Mouse (Mus musculus) liver, postnatal 0 days (tissue): ENCODE data around the gene Uvrag. TPM values are rescaled to one million over a fixed set of nuclear protein-coding genes. Genes with fewer than 3 reads are reported as not detected.
A peak's percentile ranks its signal among the peaks of the same experiment; 100 is the strongest.

Experiments
- ATAC-seq: fragments of 200-750 bp; cut with Nextera tagmentation; 2 replicates; pipeline ENCODE4 v1.8.0; 2017; ENCODE audit warnings: mild to moderate bottlenecking, moderate library complexity
- DNase-seq: peaks from one replicate; pipeline ENCODE4 v3.0.0-alpha.2; 2016
- H3K27ac ChIP-seq: fragments of 300-500 bp; sonication (generic); 2 replicates; pipeline ENCODE4 v1.5.1; 2014; ENCODE audit warnings: antibody characterized with exemption, moderate library complexity, mild to moderate bottlenecking, low read depth
- H3K27me3 ChIP-seq: fragments of 300-500 bp; sonication (generic); 2 replicates; pipeline ENCODE4 v1.6.1; 2014; ENCODE audit warnings: low read length, control low read depth, mixed read lengths; ENCODE audit not compliant: insufficient read depth
- H3K36me3 ChIP-seq: fragments of 300-500 bp; sonication (generic); replicated peaks from 2 replicates; pipeline ENCODE4 v1.6.1; 2014; ENCODE audit warnings: mild to moderate bottlenecking, control low read depth, low read length, moderate library complexity, mixed read lengths; ENCODE audit not compliant: insufficient read depth
- H3K4me1 ChIP-seq: fragments of 300-500 bp; sonication (generic); 2 replicates; pipeline ENCODE4 v1.6.1; 2014; ENCODE audit warnings: antibody characterized with exemption, mild to moderate bottlenecking, control low read depth; ENCODE audit not compliant: insufficient read depth
- H3K4me2 ChIP-seq: fragments of 300-500 bp; sonication (generic); 2 replicates; pipeline ENCODE4 v1.6.1; 2014; ENCODE audit warnings: low read depth, mild to moderate bottlenecking, low read length, moderate library complexity, mixed read lengths
- H3K4me3 ChIP-seq: fragments of 300-500 bp; sonication (generic); 2 replicates; pipeline ENCODE4 v1.5.1; 2014; ENCODE audit warnings: low read depth, low read length
- H3K9ac ChIP-seq: fragments of 300-500 bp; sonication (generic); replicated peaks from 2 replicates; pipeline ENCODE4 v1.6.1; 2014; ENCODE audit warnings: mild to moderate bottlenecking, moderate library complexity
- H3K9me3 ChIP-seq: fragments of 300-500 bp; sonication (generic); 2 replicates; pipeline ENCODE4 v1.6.1; 2016; ENCODE audit warnings: mild to moderate bottlenecking, control low read depth, low read length, mixed read lengths
- CTCF ChIP-seq: sonication (generic); IDR thresholded peaks from 2 replicates; pipeline ENCODE4 v1.5.1; 2016; ENCODE audit warnings: antibody characterized with exemption, low read depth
- EP300 ChIP-seq: IDR thresholded peaks from 2 replicates; pipeline ENCODE4 v1.6.1; 2016; ENCODE audit warnings: antibody characterized with exemption, low read depth, mild to moderate bottlenecking
- WGBS: fragments of 180-500 bp; shearing (Covaris S2); extraction: QIAGEN DNeasy Blood & Tissue Kit; methylation state at CpG from one replicate; pipeline ENCODE4 v1.1.7; 2014; ENCODE audit not compliant: insufficient replicate concordance; 5-methylcytosine and 5-hydroxymethylcytosine counted together
- polyA plus RNA-seq: library from polyadenylated mRNA; unstranded; fragments of >200 nt; fragmentation: Nextera tagmentation; extraction: Ambion mirVana; gene quantifications from 2 replicates; pipeline ENCODE4 v1.2.1, GENCODE M21; 2015

The Uvrag gene
- polyA plus RNA-seq, 1 experiment from 2014 or later = 11.9 TPM

DNA sequence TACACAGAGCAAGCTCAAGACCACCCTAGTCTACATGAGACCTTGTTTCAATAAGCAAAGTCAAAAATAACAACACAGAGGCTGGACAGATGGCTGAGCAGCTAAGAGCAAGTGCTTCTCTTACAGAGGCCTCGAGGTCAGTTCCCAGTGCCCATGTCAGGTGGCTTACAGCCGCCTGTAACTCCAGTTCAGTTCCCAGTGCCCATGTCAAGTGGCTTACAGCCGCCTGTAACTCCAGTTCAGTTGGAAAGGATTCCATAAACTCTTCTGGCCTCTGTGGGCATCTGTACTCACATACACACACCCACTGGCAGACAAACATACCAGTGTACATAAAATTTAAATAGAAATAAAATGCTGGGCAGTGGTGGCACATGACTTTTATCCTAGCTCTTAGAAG is 46.6 kb downstream of the Uvrag start:
- 85% methylated on average over 3 of the region's 3 CpGs for WGBS
- no peak overlapping the region for H3K4me2 ChIP-seq
- TF ChIP-seq CTCF (no peak), EP300 (no peak)
- no peak overlapping the region for H3K27ac ChIP-seq
- no peak for DNase-seq
- H3K9ac ChIP-seq = no peak overlapping the region
- peaks cover 27% of the 10 kb centered on the region for H3K36me3 ChIP-seq
- H3K4me1 ChIP-seq = peaks cover 2% of the 10 kb centered on the region; the same call in 1 of the 2 replicates
- H3K9me3 ChIP-seq = no peaks in the 10 kb centered on the region
- no peak overlapping the region for H3K4me3 ChIP-seq
- no peak for ATAC-seq
- no peaks in the 10 kb centered on the region for H3K27me3 ChIP-seq

DNA sequence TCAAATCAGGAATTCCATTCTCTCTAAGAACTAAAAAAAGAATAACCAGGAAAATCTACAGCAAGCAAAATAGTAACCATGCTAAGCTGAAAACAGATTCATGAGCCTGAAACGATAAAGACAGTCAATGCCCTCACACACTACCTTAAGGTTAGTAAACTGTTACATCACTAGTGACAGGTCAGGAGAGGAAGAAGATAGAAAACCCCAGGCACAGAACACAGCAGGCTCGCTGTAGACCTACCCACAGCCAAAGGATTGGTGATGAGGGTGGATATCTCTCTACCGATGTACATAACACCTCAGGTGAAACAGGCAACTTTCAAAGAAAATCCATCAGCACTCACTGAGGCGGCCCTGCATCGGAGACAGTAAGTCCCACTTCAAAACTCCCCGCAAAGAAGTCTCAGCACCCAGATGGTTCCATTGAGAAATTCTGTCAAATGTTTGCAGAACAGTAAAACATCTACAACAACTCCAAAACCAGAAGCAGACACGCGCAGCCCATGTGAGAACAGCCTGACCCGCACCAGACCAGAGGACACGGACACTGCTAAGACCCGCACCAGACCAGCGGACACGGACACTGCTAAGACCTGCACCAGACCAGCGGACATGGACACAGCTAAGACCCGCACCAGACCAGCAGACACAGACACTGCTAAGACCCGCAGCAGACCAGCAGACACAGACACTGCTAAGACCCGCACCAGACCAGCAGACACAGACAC is 48.9 kb downstream of the Uvrag start:
- Histone ChIP-seq H3K36me3 (peaks cover 21% of the 10 kb centered on the region), H3K4me1 (no peaks in the 10 kb centered on the region; the same call in 1 of the 2 replicates), H3K27ac (peak overlapping the region; percentile 62; the same call in 1 of the 2 replicates), H3K9me3 (no peaks in the 10 kb centered on the region), H3K9ac (peak overlapping the region; percentile 46; the same call in 1 of the 2 replicates), H3K4me3 (no peak overlapping the region), H3K4me2 (0 out of 2 replicates have a peak overlapping the region, but pooled peaks have one; percentile 10), H3K27me3 (no peaks in the 10 kb centered on the region)
- 70% methylated on average over 17 of the region's 17 CpGs for WGBS
- peak; percentile 76 for ATAC-seq
- no peak for TF ChIP-seq CTCF
- no peak for TF ChIP-seq EP300
- DNase-seq = peak; percentile 43

- Histone ChIP-seq H3K4me1 (peaks cover 3% of the 10 kb centered on the region; the same call in 1 of the 2 replicates), H3K4me2 (no peak overlapping the region), H3K9me3 (no peaks in the 10 kb centered on the region), H3K9ac (no peak overlapping the region), H3K27me3 (no peaks in the 10 kb centered on the region), H3K36me3 (peaks cover 26% of the 10 kb centered on the region), H3K27ac (no peak overlapping the region), H3K4me3 (no peak overlapping the region)
- no peak for ATAC-seq
- DNase-seq = no peak
- TF ChIP-seq CTCF = no peak
- 83% methylated on average over 4 of the region's 4 CpGs for WGBS
These were observed 51.2 kb downstream of the Uvrag start for GRCm38 (mm10) chr7:99089716-99090115.

GRCm38 (mm10) chr7:99088576-99089346 is 52.2 kb downstream of the Uvrag start:
- Histone ChIP-seq H3K36me3 (peaks cover 22% of the 10 kb centered on the region), H3K4me2 (no peak overlapping the region), H3K27me3 (no peaks in the 10 kb centered on the region), H3K27ac (no peak overlapping the region), H3K4me1 (peaks cover 3% of the 10 kb centered on the region; the same call in 1 of the 2 replicates), H3K4me3 (no peak overlapping the region), H3K9ac (no peak overlapping the region), H3K9me3 (no peaks in the 10 kb centered on the region)
- WGBS = 79% methylated on average over 10 of the region's 10 CpGs
- ATAC-seq = no peak
- no peak for TF ChIP-seq CTCF
- no peak for DNase-seq

DNA sequence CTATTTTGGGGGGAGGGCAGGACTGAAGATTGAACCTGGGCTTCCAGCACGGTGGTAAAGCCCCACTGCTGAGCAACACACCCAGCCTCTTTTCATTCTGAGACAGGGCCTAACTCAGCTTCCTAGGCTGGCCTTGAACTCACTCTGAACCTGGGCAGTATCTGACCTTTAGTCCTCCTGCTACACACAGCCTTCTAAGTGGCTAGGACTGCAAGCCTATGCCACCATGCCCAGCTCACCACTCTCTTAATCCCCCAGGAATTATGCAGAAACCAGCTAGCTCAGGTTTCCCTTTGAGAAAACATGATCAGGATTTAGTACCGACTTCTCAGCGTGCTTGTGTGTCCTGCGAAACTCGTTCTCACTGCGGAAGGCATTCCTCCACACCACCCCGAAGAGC is 53.4 kb downstream of the Uvrag start:
- H3K9me3 ChIP-seq = no peaks in the 10 kb centered on the region
- H3K36me3 ChIP-seq = peaks cover 25% of the 10 kb centered on the region
- 83% methylated on average over 7 of the region's 7 CpGs for WGBS
- no peak overlapping the region for H3K4me3 ChIP-seq
- H3K27ac ChIP-seq = no peak overlapping the region
- no peaks in the 10 kb centered on the region for H3K27me3 ChIP-seq
- DNase-seq (no peak), ATAC-seq (no peak)
- TF ChIP-seq CTCF (no peak), EP300 (no peak)
- no peak overlapping the region for H3K9ac ChIP-seq
- 0 out of 2 replicates have a peak, but pooled peaks cover 3% of the 10 kb centered on the region for H3K4me1 ChIP-seq
- no peak overlapping the region for H3K4me2 ChIP-seq
